Mouse (Mus musculus) midbrain, embryonic 13.5 days (tissue): Measurements from ENCODE around the gene Zfp773. TPM values are rescaled to one million over a fixed set of nuclear protein-coding genes. Genes with fewer than 3 reads are reported as not detected.

Experiments
- polyA plus RNA-seq: library from polyadenylated mRNA; unstranded; fragments of >200 nt; fragmentation: Nextera tagmentation; extraction: Ambion mirVana; gene quantifications from 2 replicates; pipeline ENCODE4 v1.2.1, GENCODE M21; 2015

Gene Zfp773
- polyA plus RNA-seq, 1 experiment from 2014 or later: 21.7 TPM

Other genes with a start within 250 kb of the Zfp773 start
- not detected in 2 replicates for gene Aurkc, start 141.5 kb downstream of the Zfp773 start, polyA plus RNA-seq
- 23.1 TPM in 2 replicates for gene Zfp954, start 15.3 kb downstream of the Zfp773 start, polyA plus RNA-seq
- 3.5 and 3.8 TPM in 2 replicates for gene Zfp418, start 34.6 kb upstream of the Zfp773 start, polyA plus RNA-seq
- gene Zfp772, start 73.2 kb upstream of the Zfp773 start, polyA plus RNA-seq: 8.9 and 9.0 TPM in 2 replicates
- gene Vmn2r29, start 110.6 kb upstream of the Zfp773 start, polyA plus RNA-seq: 0.71 and 1.5 TPM in 2 replicates
- 4.6 and 6.0 TPM in 2 replicates for gene Gm45844, start 141.5 kb upstream of the Zfp773 start, polyA plus RNA-seq
- 150 and 157 TPM in 2 replicates for gene Clcn4, start 164.1 kb upstream of the Zfp773 start, polyA plus RNA-seq
- not detected in 2 replicates for gene Vmn2r30, start 200.9 kb upstream of the Zfp773 start, polyA plus RNA-seq
- not detected in 2 replicates for gene Gm45783, start 237.8 kb upstream of the Zfp773 start, polyA plus RNA-seq